Mouse (Mus musculus) neural tube, embryonic 15.5 days (tissue): ENCODE data around the gene Rcsd1. TPM values are rescaled to one million over a fixed set of nuclear protein-coding genes. Genes with fewer than 3 reads are reported as not detected.

Experiments
- ATAC-seq: fragments of 200-750 bp; cut with Nextera tagmentation; 2 replicates; pipeline ENCODE4 v1.8.0; 2017; ENCODE audit warnings: mild to moderate bottlenecking, moderate TSS enrichment, moderate library complexity; ENCODE audit not compliant: low FRiP score
- H3K27ac ChIP-seq: fragments of 300-500 bp; sonication (generic); replicated peaks from 2 replicates; pipeline ENCODE4 v1.5.1; 2015; ENCODE audit warnings: mild to moderate bottlenecking, inconsistent platforms
- H3K27me3 ChIP-seq: fragments of 300-500 bp; sonication (generic); replicated peaks from 2 replicates; pipeline ENCODE4 v1.6.1; 2015; ENCODE audit warnings: inconsistent platforms
- H3K36me3 ChIP-seq: fragments of 300-500 bp; sonication (generic); 2 replicates; pipeline ENCODE4 v1.6.1; 2015; ENCODE audit warnings: inconsistent platforms
- H3K4me1 ChIP-seq: fragments of 300-500 bp; sonication (generic); 2 replicates; pipeline ENCODE4 v1.6.1; 2015; ENCODE audit warnings: inconsistent platforms
- H3K4me2 ChIP-seq: fragments of 300-500 bp; sonication (generic); 2 replicates; pipeline ENCODE4 v1.6.1; 2015; ENCODE audit warnings: inconsistent platforms, mild to moderate bottlenecking, moderate library complexity
- H3K4me3 ChIP-seq: fragments of 300-500 bp; sonication (generic); replicated peaks from 2 replicates; pipeline ENCODE4 v1.5.1; 2015; ENCODE audit warnings: mild to moderate bottlenecking, inconsistent platforms
- H3K9ac ChIP-seq: fragments of 300-500 bp; sonication (generic); replicated peaks from 2 replicates; pipeline ENCODE4 v1.6.1; 2015; ENCODE audit warnings: mild to moderate bottlenecking, inconsistent platforms
- H3K9me3 ChIP-seq: fragments of 300-500 bp; sonication (generic); replicated peaks from 2 replicates; pipeline ENCODE4 v1.6.1; 2016; ENCODE audit warnings: inconsistent platforms
- WGBS: fragments of 180-500 bp; shearing (Covaris S2); methylation state at CpG from one replicate; pipeline ENCODE4 v1.1.7; 2015; ENCODE audit warnings: mixed read lengths; 5-methylcytosine and 5-hydroxymethylcytosine counted together
- polyA plus RNA-seq: library from polyadenylated mRNA; unstranded; fragments of >200 nt; fragmentation: Nextera tagmentation; extraction: Ambion mirVana; gene quantifications from 2 replicates; pipeline ENCODE4 v1.2.1, GENCODE M21; 2015

The Rcsd1 gene
- polyA plus RNA-seq, 1 experiment from 2014 or later = 8.1 TPM

GRCm38 (mm10) chr1:165700376-165700815 is 9.2 kb downstream of the Rcsd1 start:
- 67% methylated on average over 7 of the region's 7 CpGs for WGBS
- no peak for ATAC-seq
- no peak overlapping the region for H3K27ac ChIP-seq

GRCm38 (mm10) chr1:165697701-165698100 is 11.9 kb downstream of the Rcsd1 start:
- no peak overlapping the region for H3K27ac ChIP-seq
- H3K27me3 ChIP-seq = peaks cover 1% of the 10 kb centered on the region; the same call in 1 of the 2 replicates
- 68% methylated on average over 8 of the region's 8 CpGs for WGBS
- H3K9ac ChIP-seq = no peak overlapping the region
- H3K4me1 ChIP-seq = peaks cover 16% of the 10 kb centered on the region
- ATAC-seq = no peak
- H3K4me2 ChIP-seq = no peak overlapping the region
- no peak overlapping the region for H3K4me3 ChIP-seq
- H3K9me3 ChIP-seq = no peaks in the 10 kb centered on the region
- no peaks in the 10 kb centered on the region for H3K36me3 ChIP-seq

More at GRCm38 (mm10) chr1:165700376-165700815, 9.2 kb downstream of the Rcsd1 start:
- H3K4me2 ChIP-seq = no peak overlapping the region
- no peaks in the 10 kb centered on the region for H3K36me3 ChIP-seq
- no peak overlapping the region for H3K4me3 ChIP-seq
- H3K9ac ChIP-seq = no peak overlapping the region
- peaks cover 9% of the 10 kb centered on the region; the same call in 1 of the 2 replicates for H3K27me3 ChIP-seq
- no peaks in the 10 kb centered on the region for H3K9me3 ChIP-seq
- H3K4me1 ChIP-seq = peaks cover 10% of the 10 kb centered on the region

GRCm38 (mm10) chr1:165696870-165697269 is 12.7 kb downstream of the Rcsd1 start:
- H3K9me3 ChIP-seq = no peaks in the 10 kb centered on the region
- H3K27me3 ChIP-seq = no peaks in the 10 kb centered on the region
- WGBS = 48% methylated on average over 7 of the region's 7 CpGs
- no peak for ATAC-seq
- no peak overlapping the region for H3K4me2 ChIP-seq
- no peak overlapping the region for H3K9ac ChIP-seq
- H3K4me1 ChIP-seq = peaks cover 10% of the 10 kb centered on the region; the same call in 1 of the 2 replicates
- no peak overlapping the region for H3K27ac ChIP-seq
- H3K4me3 ChIP-seq = no peak overlapping the region
- no peaks in the 10 kb centered on the region for H3K36me3 ChIP-seq

DNA sequence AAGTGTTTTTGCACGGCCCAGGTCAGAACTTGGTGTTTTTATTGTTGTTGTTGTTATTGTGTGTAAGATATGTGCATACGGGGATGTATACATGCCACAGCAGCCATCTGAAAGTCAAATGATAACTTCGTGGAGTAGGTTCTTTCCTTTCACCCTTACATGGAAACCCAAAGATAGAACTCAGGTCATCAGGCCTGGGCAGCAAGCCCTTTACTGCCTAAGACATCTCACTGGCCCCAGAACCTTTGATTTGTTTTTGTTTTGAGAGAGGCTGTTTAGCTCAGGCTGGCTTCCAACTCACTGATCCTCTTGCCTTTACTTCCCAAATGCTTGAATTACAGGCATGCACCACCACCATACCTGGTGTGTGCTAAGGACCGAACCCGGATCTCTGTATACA is 13.5 kb downstream of the Rcsd1 start:
- no peak for ATAC-seq
- H3K4me1 ChIP-seq = peaks cover 15% of the 10 kb centered on the region; the same call in 1 of the 2 replicates
- WGBS = 85% methylated on average over 5 of the region's 5 CpGs
- H3K4me2 ChIP-seq = no peak overlapping the region
- H3K9ac ChIP-seq = no peak overlapping the region
- H3K9me3 ChIP-seq = no peaks in the 10 kb centered on the region
- no peak overlapping the region for H3K27ac ChIP-seq
- no peaks in the 10 kb centered on the region for H3K36me3 ChIP-seq
- H3K27me3 ChIP-seq = no peaks in the 10 kb centered on the region
- H3K4me3 ChIP-seq = no peak overlapping the region

GRCm38 (mm10) chr1:165695392-165696014 is 14.1 kb downstream of the Rcsd1 start:
- H3K36me3 ChIP-seq = no peaks in the 10 kb centered on the region
- no peaks in the 10 kb centered on the region for H3K27me3 ChIP-seq
- H3K9ac ChIP-seq = no peak overlapping the region
- ATAC-seq = no peak
- peaks cover 15% of the 10 kb centered on the region; the same call in 1 of the 2 replicates for H3K4me1 ChIP-seq
- no peaks in the 10 kb centered on the region for H3K9me3 ChIP-seq
- no peak overlapping the region for H3K27ac ChIP-seq
- no peak overlapping the region for H3K4me3 ChIP-seq
- no peak overlapping the region for H3K4me2 ChIP-seq

- no peak overlapping the region for H3K9ac ChIP-seq
- H3K4me3 ChIP-seq = no peak overlapping the region
- H3K4me2 ChIP-seq = no peak overlapping the region
- ATAC-seq = no peak
- no peaks in the 10 kb centered on the region for H3K27me3 ChIP-seq
- H3K27ac ChIP-seq = no peak overlapping the region
- no peaks in the 10 kb centered on the region for H3K9me3 ChIP-seq
- H3K36me3 ChIP-seq = no peaks in the 10 kb centered on the region
- WGBS = 69% methylated on average over 7 of the region's 7 CpGs
- peaks cover 15% of the 10 kb centered on the region; the same call in 1 of the 2 replicates for H3K4me1 ChIP-seq
Observed at GRCm38 (mm10) chr1:165693856-165694255, 15.7 kb downstream of the Rcsd1 start.

- Histone ChIP-seq H3K27ac (0 out of 2 replicates have a peak overlapping the region, but pooled peaks have one; percentile 28), H3K4me3 (no peak overlapping the region), H3K9ac (no peak overlapping the region), H3K27me3 (no peaks in the 10 kb centered on the region), H3K4me1 (peaks cover 15% of the 10 kb centered on the region; the same call in 1 of the 2 replicates), H3K4me2 (no peak overlapping the region), H3K36me3 (no peaks in the 10 kb centered on the region), H3K9me3 (no peaks in the 10 kb centered on the region)
- WGBS = 26% methylated on average over 3 of the region's 3 CpGs
- 0 out of 2 replicates have a peak, but pooled peaks have one; percentile 31 for ATAC-seq
Observed at GRCm38 (mm10) chr1:165691516-165691915, 18.0 kb downstream of the Rcsd1 start.

GRCm38 (mm10) chr1:165689845-165690244 is 19.7 kb downstream of the Rcsd1 start:
- 81% methylated on average over 5 of the region's 5 CpGs for WGBS
- Histone ChIP-seq H3K27me3 (no peaks in the 10 kb centered on the region), H3K4me2 (no peak overlapping the region), H3K4me3 (no peak overlapping the region), H3K36me3 (no peaks in the 10 kb centered on the region), H3K9ac (no peak overlapping the region), H3K27ac (no peak overlapping the region), H3K4me1 (peaks cover 15% of the 10 kb centered on the region; the same call in 1 of the 2 replicates), H3K9me3 (no peaks in the 10 kb centered on the region)
- ATAC-seq = no peak

DNA sequence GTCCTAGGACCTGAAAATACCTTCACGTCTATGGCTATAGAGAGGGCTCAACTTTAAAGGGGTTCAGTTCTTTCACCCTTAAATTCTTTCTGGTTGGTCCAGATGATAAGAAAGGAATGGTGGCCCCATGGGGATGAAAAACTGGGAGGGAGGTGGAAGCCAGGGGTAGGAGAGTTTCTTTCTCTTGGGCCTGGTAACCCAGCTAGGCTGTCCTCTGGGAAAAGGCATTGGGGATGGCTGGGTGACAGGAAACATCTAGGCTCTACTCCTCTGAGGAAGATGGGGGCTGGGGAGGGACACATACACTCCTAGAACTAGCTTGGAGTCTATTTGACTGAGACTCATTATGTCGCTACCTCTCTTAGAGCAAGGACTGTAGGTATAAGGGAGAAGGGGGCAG is 21.7 kb downstream of the Rcsd1 start:
- H3K4me3 ChIP-seq = no peak overlapping the region
- 92% methylated on average over 2 of the region's 2 CpGs for WGBS
- H3K9me3 ChIP-seq = no peaks in the 10 kb centered on the region
- H3K9ac ChIP-seq = no peak overlapping the region
- ATAC-seq = no peak
- H3K36me3 ChIP-seq = no peaks in the 10 kb centered on the region
- no peak overlapping the region for H3K27ac ChIP-seq
- peaks cover 8% of the 10 kb centered on the region; the same call in 1 of the 2 replicates for H3K4me1 ChIP-seq
- no peaks in the 10 kb centered on the region for H3K27me3 ChIP-seq
- no peak overlapping the region for H3K4me2 ChIP-seq

- Histone ChIP-seq H3K9me3 (no peaks in the 10 kb centered on the region), H3K4me1 (peaks cover 4% of the 10 kb centered on the region; the same call in 1 of the 2 replicates), H3K36me3 (no peaks in the 10 kb centered on the region), H3K4me3 (no peak overlapping the region), H3K4me2 (no peak overlapping the region), H3K27me3 (no peaks in the 10 kb centered on the region), H3K9ac (no peak overlapping the region), H3K27ac (no peak overlapping the region)
- ATAC-seq = no peak
- WGBS = 71% methylated on average over 8 of the region's 8 CpGs
Observed at GRCm38 (mm10) chr1:165686963-165687362, 22.6 kb downstream of the Rcsd1 start.

DNA sequence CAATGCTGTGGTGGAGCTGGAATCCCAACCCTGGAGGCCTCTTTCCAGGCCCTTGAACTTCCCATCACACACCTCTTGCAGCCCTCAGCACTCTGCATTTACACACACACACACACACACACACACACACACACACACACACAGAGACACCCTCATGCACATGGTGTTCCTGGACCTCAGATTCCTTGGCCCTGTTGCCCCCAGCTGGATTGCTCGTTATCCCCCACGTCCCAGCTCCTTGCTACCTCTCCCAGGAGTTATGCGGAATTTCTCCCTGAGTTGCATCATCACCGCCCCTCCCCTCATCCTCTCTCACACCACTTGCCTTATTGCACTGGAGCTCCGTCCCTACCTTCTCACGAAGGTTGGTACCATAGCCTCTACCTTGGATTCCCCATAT is 23.2 kb downstream of the Rcsd1 start:
- Histone ChIP-seq H3K4me1 (peaks cover under 1% of the 10 kb centered on the region; the same call in 1 of the 2 replicates), H3K27ac (no peak overlapping the region), H3K9ac (no peak overlapping the region), H3K27me3 (no peaks in the 10 kb centered on the region), H3K36me3 (no peaks in the 10 kb centered on the region), H3K4me3 (no peak overlapping the region), H3K4me2 (no peak overlapping the region), H3K9me3 (no peaks in the 10 kb centered on the region)
- 67% methylated on average over 6 of the region's 6 CpGs for WGBS
- ATAC-seq = no peak
